Comparison of ENCODE assay signal across 11 mouse cellular contexts in genomic region chr10:30405669-30406393, GRCm38 (mm10).
A peak's percentile ranks its signal among the peaks of the same experiment; 100 is the strongest.
DNase-seq lines count a peak whose midpoint lies in the region; ATAC-seq lines count a peak whose summit lies in the region.
"Had no signal": no experiment of that assay in that cellular context is flagged by ENCODE, and none has a peak within 500 bp of the region (broad histone marks: within the 10 kb centered on the region; RNA-seq: fewer than 3 reads in every experiment).

No protein-coding gene starts in this region.

- 21% methylated on average over 13 of the region's 13 CpGs for WGBS in hindbrain, embryonic 10.5 days
- WGBS in midbrain, embryonic 16.5 days, result 4% methylated on average over 13 of the region's 13 CpGs

- peak; percentile 89 for ATAC-seq in midbrain, embryonic 16.5 days

- H3K9ac ChIP-seq in midbrain, embryonic 16.5 days (ENCODE audit: low read depth, low read length), result no peak overlapping the region
- H3K9ac ChIP-seq: limb, embryonic 15.5 days had no signal

- peak overlapping the region; percentile 21; the same call in 1 of the 2 replicates for H3K4me3 ChIP-seq in hindbrain, embryonic 10.5 days
- peak overlapping the region; percentile 9; the same call in 1 of the 2 replicates for H3K4me3 ChIP-seq in midbrain, embryonic 16.5 days (ENCODE audit: low read depth, low read length)
- H3K4me3 ChIP-seq: limb, embryonic 15.5 days had no signal

- intact Hi-C loops in heart, postnatal 36 days (cut with DNase I), result no loop called here

- peaks cover 13% of the 10 kb centered on the region for H3K4me1 ChIP-seq in hindbrain, embryonic 10.5 days (replicated peaks)
- 0 out of 2 replicates have a peak, but pooled peaks cover 2% of the 10 kb centered on the region for H3K4me1 ChIP-seq in midbrain, embryonic 16.5 days (ENCODE audit: control insufficient read depth, insufficient read depth, low read length)
- H3K4me1 ChIP-seq: limb, embryonic 15.5 days had no signal

- peaks cover 71% of the 10 kb centered on the region for H3K27me3 ChIP-seq in hindbrain, embryonic 10.5 days (ENCODE audit: insufficient read depth, poor library complexity, severe bottlenecking)
- H3K27me3 ChIP-seq in midbrain, embryonic 16.5 days (ENCODE audit: control insufficient read depth, insufficient read depth, low read depth, low read length), result peaks cover 5% of the 10 kb centered on the region
- H3K27me3 ChIP-seq: limb, embryonic 15.5 days had no signal

- DNase-seq in cerebellum, postnatal 14 days, result peak; percentile 1 to 7
- DNase-seq in cerebellum, adult 9-10 months, result no peak
- peak; percentile 86 for DNase-seq in embryo, embryonic 10.5 days (ENCODE audit: low spot score)
- DNase-seq in hindbrain, embryonic 10.5 days (ENCODE audit: low spot score), result peak; percentile 80
- DNase-seq in B cell, adult 2 months, result no peak
- DNase-seq in right cerebral cortex, postnatal 14 days, result no peak
- no peak for DNase-seq in heart, postnatal 36 days
- DNase-seq: adrenal gland, postnatal 36 days; lung, postnatal 10 days had no signal

- peak overlapping the region; percentile 48 for H3K4me2 ChIP-seq in midbrain, embryonic 16.5 days (ENCODE audit: low read length)
- H3K4me2 ChIP-seq: limb, embryonic 15.5 days had no signal

- no peaks in the 10 kb centered on the region for H3K9me3 ChIP-seq in hindbrain, embryonic 10.5 days
- no peaks in the 10 kb centered on the region for H3K9me3 ChIP-seq in midbrain, embryonic 16.5 days (replicated peaks; ENCODE audit: control insufficient read depth, low read length, poor library complexity, severe bottlenecking)
- H3K9me3 ChIP-seq: limb, embryonic 15.5 days had no signal

- H3K27ac ChIP-seq in hindbrain, embryonic 10.5 days, result peak overlapping the region; percentile 64; the same call in 1 of the 2 replicates
- H3K27ac ChIP-seq in midbrain, embryonic 16.5 days (ENCODE audit: low read length), result no peak overlapping the region
- H3K27ac ChIP-seq: limb, embryonic 15.5 days had no signal

- no peaks in the 10 kb centered on the region for H3K36me3 ChIP-seq in hindbrain, embryonic 10.5 days
- no peaks in the 10 kb centered on the region for H3K36me3 ChIP-seq in midbrain, embryonic 16.5 days (ENCODE audit: control insufficient read depth, insufficient read depth, low read length)
- H3K36me3 ChIP-seq: limb, embryonic 15.5 days had no signal

Comparison
In these comparisons a context has a peak if more than half of its experiments do, and no peak if none do; other contexts are left out.
1. DNase-seq: peak in cerebellum, postnatal 14 days (2 of 2), embryo, embryonic 10.5 days (single experiment) and hindbrain, embryonic 10.5 days (single experiment); none in cerebellum, adult 9-10 months (single experiment), B cell, adult 2 months (0 of 2), right cerebral cortex, postnatal 14 days (single experiment) and heart, postnatal 36 days (0 of 2).